Mouse (Mus musculus) embryonic facial prominence, embryonic 14.5 days (tissue): ENCODE data around the gene Mettl24. TPM values are rescaled to one million over a fixed set of nuclear protein-coding genes. Genes with fewer than 3 reads are reported as not detected.
"Not testable (repeated sequence)": the region's sequence is repeated elsewhere in the genome, so short reads cannot be mapped to it uniquely, and the experiment has no call there.

Experiments used
- ATAC-seq: fragments of 200-750 bp; cut with Nextera tagmentation; 2 replicates; pipeline ENCODE4 v1.8.0; 2017; ENCODE audit warnings: low read depth, moderate number of reproducible peaks, moderate TSS enrichment
- DNase-seq: peaks from one replicate; pipeline ENCODE4 v3.0.0-alpha.2; 2015; ENCODE audit warnings: low spot score
- H3K27ac ChIP-seq: fragments of 300-500 bp; sonication (generic); replicated peaks from 2 replicates; pipeline ENCODE4 v1.5.1; 2014; ENCODE audit warnings: low read depth, mild to moderate bottlenecking, low read length, moderate library complexity
- H3K27me3 ChIP-seq: fragments of 300-500 bp; sonication (generic); replicated peaks from 2 replicates; pipeline ENCODE4 v1.6.1; 2014; ENCODE audit warnings: low read length; ENCODE audit not compliant: control insufficient read depth, insufficient read depth
- H3K36me3 ChIP-seq: fragments of 300-500 bp; sonication (generic); 2 replicates; pipeline ENCODE4 v1.6.1; 2014; ENCODE audit warnings: low read length, mixed read lengths; ENCODE audit not compliant: control insufficient read depth, insufficient read depth
- H3K4me1 ChIP-seq: fragments of 300-500 bp; sonication (generic); 2 replicates; pipeline ENCODE4 v1.6.1; 2014; ENCODE audit warnings: antibody characterized with exemption, low read length; ENCODE audit not compliant: control insufficient read depth, insufficient read depth
- H3K4me2 ChIP-seq: fragments of 300-500 bp; sonication (generic); 2 replicates; pipeline ENCODE4 v1.6.1; 2014; ENCODE audit warnings: low read depth, mild to moderate bottlenecking, low read length, moderate library complexity, mixed read lengths
- H3K4me3 ChIP-seq: fragments of 300-500 bp; sonication (generic); 2 replicates; pipeline ENCODE4 v1.5.1; 2014; ENCODE audit warnings: low read depth, mild to moderate bottlenecking, low read length
- H3K9ac ChIP-seq: fragments of 300-500 bp; sonication (generic); 2 replicates; pipeline ENCODE4 v1.6.1; 2014; ENCODE audit warnings: low read depth, mild to moderate bottlenecking, low read length, moderate library complexity, mixed read lengths
- H3K9me3 ChIP-seq: fragments of 300-500 bp; sonication (generic); 2 replicates; pipeline ENCODE4 v1.6.1; 2016; ENCODE audit warnings: low read length; ENCODE audit not compliant: control insufficient read depth
- WGBS: fragments of 180-500 bp; shearing (Covaris S2); extraction: QIAGEN DNeasy Blood & Tissue Kit; methylation state at CpG from one replicate; pipeline ENCODE4 v1.1.7; 2014; 5-methylcytosine and 5-hydroxymethylcytosine counted together
- polyA plus RNA-seq: library from polyadenylated mRNA; unstranded; fragments of >200 nt; fragmentation: Nextera tagmentation; extraction: Ambion mirVana; gene quantifications from 2 replicates; pipeline ENCODE4 v1.2.1, GENCODE M21; 2014

Gene Mettl24
- polyA plus RNA-seq, 1 experiment from 2014 or later, result 1.7 TPM

DNA sequence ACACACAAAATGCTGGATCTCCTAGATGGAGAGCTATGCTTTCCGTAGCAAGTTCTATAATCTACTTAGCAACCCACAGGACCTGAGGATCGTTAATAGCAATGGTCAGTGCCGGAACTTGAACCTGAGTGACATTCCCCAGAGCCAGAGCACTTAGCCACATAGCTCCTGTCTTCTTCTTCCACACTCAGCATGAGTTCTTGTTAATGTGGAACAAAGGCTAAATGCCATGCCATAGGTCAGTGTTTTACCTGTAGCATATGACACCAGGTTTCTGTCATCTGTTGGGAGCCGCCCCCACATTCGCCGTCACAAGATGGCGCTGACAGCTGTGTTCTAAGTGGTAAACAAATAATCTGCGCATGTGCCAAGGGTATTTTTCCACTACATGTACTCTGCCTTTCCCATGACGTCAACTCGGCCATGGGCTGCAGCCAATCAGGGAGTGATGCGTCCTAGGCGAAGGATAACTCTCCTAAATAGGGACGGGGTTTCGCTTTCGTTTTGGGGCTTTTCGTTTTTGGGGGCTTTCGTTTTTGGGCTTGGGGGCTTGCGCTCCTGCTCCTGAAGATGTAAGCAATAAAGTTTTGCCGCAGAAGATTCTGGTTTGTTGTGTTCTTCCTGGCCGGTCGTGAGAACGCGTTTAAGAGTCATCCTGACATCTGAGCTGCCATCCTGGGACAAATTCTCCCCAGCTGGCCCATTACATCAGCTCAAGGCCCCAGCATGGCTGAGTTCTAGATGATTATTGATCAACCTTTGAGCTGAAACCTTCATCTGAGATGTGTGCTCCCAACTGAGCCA is 76.5 kb downstream of the Mettl24 start:
- not testable (repeated sequence) for ATAC-seq, H3K27ac ChIP-seq, H3K9me3 ChIP-seq, H3K27me3 ChIP-seq, DNase-seq, H3K4me2 ChIP-seq, H3K36me3 ChIP-seq, H3K9ac ChIP-seq, H3K4me1 ChIP-seq, H3K4me3 ChIP-seq
- 93% methylated on average over 20 of the region's 23 CpGs for WGBS

GRCm38 (mm10) chr10:40760195-40761009 is 77.3 kb downstream of the Mettl24 start:
- no peak for DNase-seq
- Histone ChIP-seq H3K9ac (no peak overlapping the region), H3K27me3 (no peaks in the 10 kb centered on the region), H3K4me3 (no peak overlapping the region), H3K9me3 (no peaks in the 10 kb centered on the region), H3K4me1 (no peaks in the 10 kb centered on the region), H3K4me2 (no peak overlapping the region), H3K36me3 (no peaks in the 10 kb centered on the region), H3K27ac (no peak overlapping the region)
- no peak for ATAC-seq
- WGBS, result 80% methylated on average over 9 of the region's 9 CpGs

- H3K27me3 ChIP-seq, result no peaks in the 10 kb centered on the region
- no peak overlapping the region for H3K4me2 ChIP-seq
- no peak overlapping the region for H3K9ac ChIP-seq
- no peaks in the 10 kb centered on the region for H3K36me3 ChIP-seq
- ATAC-seq, result no peak
- H3K4me1 ChIP-seq, result no peaks in the 10 kb centered on the region
- no peak overlapping the region for H3K4me3 ChIP-seq
- no peak for DNase-seq
- WGBS, result 75% methylated on average over 9 of the region's 9 CpGs
- no peak overlapping the region for H3K27ac ChIP-seq
- no peaks in the 10 kb centered on the region for H3K9me3 ChIP-seq
These were observed 78.1 kb downstream of the Mettl24 start for GRCm38 (mm10) chr10:40761010-40761752.

DNA sequence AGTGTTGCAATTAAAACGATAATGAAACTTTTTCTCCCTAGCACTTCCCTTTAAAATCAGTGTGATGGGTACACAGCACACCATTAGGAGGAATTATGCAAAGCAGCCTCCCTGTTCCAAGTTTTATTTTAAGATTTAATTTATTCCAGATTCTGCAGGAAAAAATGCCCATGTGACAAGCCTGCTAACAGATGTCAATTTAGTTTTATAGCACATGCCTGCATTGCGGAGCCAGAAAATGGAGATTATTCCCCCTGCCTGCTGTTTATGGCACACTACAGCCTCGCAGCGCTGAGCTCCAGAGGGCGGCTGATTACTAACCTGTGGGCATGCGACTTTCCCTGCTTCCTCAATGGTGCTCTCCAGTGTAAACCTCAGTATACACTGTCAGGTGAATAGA is 79.5 kb downstream of the Mettl24 start:
- ATAC-seq (0 out of 2 replicates have a peak, but pooled peaks have one; percentile 12), DNase-seq (peak; percentile 68)
- no peaks in the 10 kb centered on the region for H3K4me1 ChIP-seq
- no peaks in the 10 kb centered on the region for H3K27me3 ChIP-seq
- H3K36me3 ChIP-seq, result no peaks in the 10 kb centered on the region
- WGBS, result 38% methylated on average over 6 of the region's 6 CpGs
- H3K4me2 ChIP-seq, result no peak overlapping the region
- no peak overlapping the region for H3K27ac ChIP-seq
- no peak overlapping the region for H3K4me3 ChIP-seq
- H3K9me3 ChIP-seq, result no peaks in the 10 kb centered on the region
- no peak overlapping the region for H3K9ac ChIP-seq

DNA sequence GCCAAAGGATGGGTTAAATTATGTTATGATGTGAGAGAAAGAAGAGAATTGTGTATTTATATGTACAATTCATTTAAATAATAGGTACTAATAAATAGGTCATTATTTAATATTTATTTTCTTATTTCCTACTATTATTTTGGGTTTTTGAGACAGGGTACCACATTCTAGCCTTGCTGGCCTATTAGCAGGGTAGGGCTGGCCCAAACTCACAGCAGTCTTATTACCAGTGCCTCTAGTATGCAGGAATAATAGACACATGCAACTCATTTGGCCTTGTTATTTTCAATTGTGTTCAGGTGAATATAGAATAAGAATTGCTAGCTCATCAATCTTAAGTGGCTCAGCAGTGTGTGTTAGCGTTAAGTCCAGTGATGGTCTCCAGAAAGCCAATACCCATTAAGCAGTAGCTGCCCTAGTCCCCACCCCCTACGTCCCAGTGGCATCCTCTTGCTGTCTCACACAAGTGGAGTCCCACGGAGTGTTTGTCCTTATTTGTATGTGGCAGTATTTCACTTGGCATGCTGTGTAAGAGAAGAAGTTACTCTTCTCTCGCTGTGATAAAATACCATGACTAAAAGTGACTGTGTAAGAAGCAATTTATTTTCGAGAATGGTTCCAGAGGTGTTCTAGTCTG is 80.1 kb downstream of the Mettl24 start:
- Histone ChIP-seq H3K36me3 (no peaks in the 10 kb centered on the region), H3K27ac (no peak overlapping the region), H3K27me3 (no peaks in the 10 kb centered on the region), H3K9ac (no peak overlapping the region), H3K4me1 (no peaks in the 10 kb centered on the region), H3K4me2 (no peak overlapping the region), H3K9me3 (no peaks in the 10 kb centered on the region), H3K4me3 (no peak overlapping the region)
- 64% methylated on average over 5 of the region's 5 CpGs for WGBS
- ATAC-seq, result no peak
- no peak for DNase-seq

GRCm38 (mm10) chr10:40772266-40772665 is 89.2 kb downstream of the Mettl24 start:
- Histone ChIP-seq H3K4me2 (no peak overlapping the region), H3K27me3 (no peaks in the 10 kb centered on the region), H3K9me3 (no peaks in the 10 kb centered on the region), H3K4me1 (no peaks in the 10 kb centered on the region), H3K4me3 (no peak overlapping the region), H3K36me3 (no peaks in the 10 kb centered on the region), H3K27ac (no peak overlapping the region), H3K9ac (no peak overlapping the region)
- ATAC-seq (no peak), DNase-seq (no peak)
- 57% methylated on average over 4 of the region's 4 CpGs for WGBS

DNA sequence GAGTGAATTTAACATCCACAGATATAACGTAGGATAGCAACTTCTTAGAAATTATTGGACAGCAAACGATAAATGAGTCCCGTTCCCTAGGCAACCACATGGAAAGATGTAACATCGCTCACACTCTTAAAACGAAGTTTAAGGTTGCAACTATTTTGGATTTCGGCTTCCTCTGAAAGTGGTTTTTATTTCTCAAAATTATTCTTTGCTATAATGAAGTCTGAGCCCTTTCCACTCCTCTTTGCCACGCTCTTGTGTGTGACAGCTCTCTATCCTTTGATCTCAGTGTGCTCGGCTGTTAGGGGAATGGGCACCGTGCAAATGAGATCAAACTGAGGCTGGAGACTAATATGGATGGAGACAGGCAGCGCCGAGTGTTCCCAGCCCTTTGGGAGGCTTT is 92.1 kb downstream of the Mettl24 start:
- Histone ChIP-seq H3K27me3 (no peaks in the 10 kb centered on the region), H3K4me1 (no peaks in the 10 kb centered on the region), H3K36me3 (no peaks in the 10 kb centered on the region), H3K9me3 (no peaks in the 10 kb centered on the region), H3K9ac (no peak overlapping the region), H3K27ac (no peak overlapping the region), H3K4me2 (no peak overlapping the region), H3K4me3 (no peak overlapping the region)
- no peak for ATAC-seq
- 46% methylated on average over 11 of the region's 11 CpGs for WGBS
- DNase-seq, result no peak

DNA sequence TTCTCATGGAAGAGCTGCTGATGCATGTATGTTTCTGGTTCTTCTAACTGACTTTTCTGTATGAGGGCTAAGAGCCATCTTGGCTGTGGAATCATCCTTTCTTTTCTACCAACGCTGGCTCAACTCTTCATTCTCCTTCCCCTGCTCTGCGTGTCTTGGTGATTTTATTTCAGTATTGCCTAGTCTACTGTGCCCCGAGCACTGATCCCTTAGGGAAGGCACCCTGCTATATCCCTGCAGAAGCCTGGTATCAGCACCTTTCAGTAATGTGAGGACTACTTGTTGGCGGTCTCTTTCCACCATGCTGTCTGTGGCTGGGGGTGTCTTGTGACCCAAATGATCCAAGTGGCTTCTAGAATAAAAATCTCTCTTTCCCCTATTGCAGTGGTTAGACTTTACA is 92.6 kb downstream of the Mettl24 start:
- no peaks in the 10 kb centered on the region for H3K36me3 ChIP-seq
- ATAC-seq, result no peak
- no peaks in the 10 kb centered on the region for H3K27me3 ChIP-seq
- no peak overlapping the region for H3K9ac ChIP-seq
- 79% methylated on average over 4 of the region's 4 CpGs for WGBS
- H3K4me1 ChIP-seq, result no peaks in the 10 kb centered on the region
- no peak overlapping the region for H3K27ac ChIP-seq
- no peak overlapping the region for H3K4me3 ChIP-seq
- no peak overlapping the region for H3K4me2 ChIP-seq
- DNase-seq, result no peak
- H3K9me3 ChIP-seq, result no peaks in the 10 kb centered on the region
